In genomic region chr2:180006352-180007017, GRCm38 (mm10) we compare ENCODE assay signal across 21 mouse cellular contexts. TPM values are rescaled to one million over a fixed set of nuclear protein-coding genes. Genes with fewer than 3 reads are reported as not detected.
DNase-seq lines count a peak whose midpoint lies in the region; ATAC-seq and TF ChIP-seq lines count a peak whose summit lies in the region.
"Had no signal": no experiment of that assay in that cellular context is flagged by ENCODE, and none has a peak within 500 bp of the region (broad histone marks: within the 10 kb centered on the region; RNA-seq: fewer than 3 reads in every experiment).

No protein-coding gene starts in this region.

- TF ChIP-seq POLR2A in kidney, adult 2 months (IDR thresholded peaks at IDR 0.05; ENCODE audit: low read depth, low read length) = no peak

- H3K27ac ChIP-seq in lung, postnatal 0 days (ENCODE audit: low read length) = no peak overlapping the region
- H3K27ac ChIP-seq in intestine, postnatal 0 days (ENCODE audit: low read depth, low read length) = no peak overlapping the region
- no peak overlapping the region for H3K27ac ChIP-seq in kidney, adult 2 months (ENCODE audit: insufficient read depth, low read depth, low read length)
- H3K27ac ChIP-seq: embryonic facial prominence, embryonic 15.5 days; hindbrain, embryonic 12.5 days; kidney, embryonic 15.5 days; limb, embryonic 12.5 days; liver, embryonic 15.5 days; macrophage; neural tube, embryonic 12.5 days had no signal

- 26% methylated on average over 8 of the region's 9 CpGs for WGBS in lung, postnatal 0 days
- WGBS in intestine, postnatal 0 days = 22% methylated on average over 9 of the region's 9 CpGs
- WGBS in kidney, adult 2 months = 50% methylated on average over 9 of the region's 9 CpGs

- TF ChIP-seq CTCF in lung, postnatal 0 days (IDR thresholded peaks at IDR 0.05) = no peak
- no peak for TF ChIP-seq CTCF in intestine, postnatal 0 days (IDR thresholded peaks at IDR 0.05; ENCODE audit: low read depth)
- no peak for TF ChIP-seq CTCF in kidney, adult 2 months (conservative IDR thresholded peaks at IDR 0.05; ENCODE audit: insufficient read depth, insufficient read length, low read depth, low read length)

- H3K9ac ChIP-seq in lung, postnatal 0 days (replicated peaks; ENCODE audit: low read depth) = no peak overlapping the region
- no peak overlapping the region for H3K9ac ChIP-seq in intestine, postnatal 0 days (ENCODE audit: low read depth, low read length)
- H3K9ac ChIP-seq: embryonic facial prominence, embryonic 15.5 days; hindbrain, embryonic 12.5 days; kidney, embryonic 15.5 days; limb, embryonic 12.5 days; liver, embryonic 15.5 days; neural tube, embryonic 12.5 days had no signal

- ATAC-seq in lung, postnatal 0 days = 0 out of 2 replicates have a peak, but pooled peaks have one; percentile 28
- ATAC-seq in intestine, postnatal 0 days = peak; percentile 54; the same call in 1 of the 2 replicates

- no peak overlapping the region for H3K4me2 ChIP-seq in lung, postnatal 0 days (replicated peaks; ENCODE audit: low read depth, low read length)
- 0 out of 2 replicates have a peak overlapping the region, but pooled peaks have one; percentile 2 for H3K4me2 ChIP-seq in intestine, postnatal 0 days (replicated peaks; ENCODE audit: low read depth)
- H3K4me2 ChIP-seq: embryonic facial prominence, embryonic 15.5 days; hindbrain, embryonic 12.5 days; kidney, embryonic 15.5 days; limb, embryonic 12.5 days; liver, embryonic 15.5 days; midbrain, embryonic 11.5 days; neural tube, embryonic 12.5 days had no signal

- H3K4me3 ChIP-seq in lung, postnatal 0 days (ENCODE audit: low read depth, low read length) = no peak overlapping the region
- H3K4me3 ChIP-seq in intestine, postnatal 0 days (ENCODE audit: low read depth, low read length) = no peak overlapping the region
- H3K4me3 ChIP-seq in kidney, adult 2 months (ENCODE audit: insufficient read depth, low read depth, low read length) = no peak overlapping the region
- H3K4me3 ChIP-seq: embryonic facial prominence, embryonic 15.5 days; hindbrain, embryonic 12.5 days; kidney, embryonic 15.5 days; limb, embryonic 12.5 days; liver, embryonic 15.5 days; neural tube, embryonic 12.5 days had no signal

- no peak for TF ChIP-seq EP300 in lung, postnatal 0 days (IDR thresholded peaks at IDR 0.05)

- H3K4me1 ChIP-seq in lung, postnatal 0 days (ENCODE audit: insufficient read depth, low read depth, low read length) = no peaks in the 10 kb centered on the region
- no peaks in the 10 kb centered on the region for H3K4me1 ChIP-seq in intestine, postnatal 0 days (replicated peaks; ENCODE audit: control insufficient read depth, insufficient read depth, low read length)
- H3K4me1 ChIP-seq in kidney, adult 2 months (ENCODE audit: control insufficient read depth, insufficient read depth, low read length) = no peaks in the 10 kb centered on the region
- H3K4me1 ChIP-seq: embryonic facial prominence, embryonic 15.5 days; hindbrain, embryonic 12.5 days; kidney, embryonic 15.5 days; limb, embryonic 12.5 days; liver, embryonic 15.5 days; neural tube, embryonic 12.5 days had no signal

- no peaks in the 10 kb centered on the region for H3K27me3 ChIP-seq in lung, postnatal 0 days (replicated peaks; ENCODE audit: insufficient read depth, low read length)
- H3K27me3 ChIP-seq in intestine, postnatal 0 days (replicated peaks; ENCODE audit: control insufficient read depth, insufficient read depth, low read length) = no peaks in the 10 kb centered on the region
- H3K27me3 ChIP-seq in kidney, adult 2 months (replicated peaks; ENCODE audit: control insufficient read depth, insufficient read depth, low read length) = no peaks in the 10 kb centered on the region
- H3K27me3 ChIP-seq: embryonic facial prominence, embryonic 15.5 days; kidney, embryonic 15.5 days had no signal

- H3K9me3 ChIP-seq in lung, postnatal 0 days (ENCODE audit: low read length) = no peaks in the 10 kb centered on the region
- H3K9me3 ChIP-seq in intestine, postnatal 0 days (ENCODE audit: control insufficient read depth) = 0 out of 2 replicates have a peak, but pooled peaks cover 3% of the 10 kb centered on the region
- H3K9me3 ChIP-seq: embryonic facial prominence, embryonic 15.5 days; hindbrain, embryonic 12.5 days; kidney, embryonic 15.5 days; liver, embryonic 15.5 days; neural tube, embryonic 12.5 days had no signal

- no peaks in the 10 kb centered on the region for H3K36me3 ChIP-seq in lung, postnatal 0 days (ENCODE audit: insufficient read depth, low read length)
- H3K36me3 ChIP-seq in intestine, postnatal 0 days (ENCODE audit: control insufficient read depth, insufficient read depth) = no peaks in the 10 kb centered on the region
- no peaks in the 10 kb centered on the region for H3K36me3 ChIP-seq in kidney, adult 2 months (ENCODE audit: control insufficient read depth, insufficient read depth, low read length)
- H3K36me3 ChIP-seq: embryonic facial prominence, embryonic 15.5 days; hindbrain, embryonic 12.5 days; kidney, embryonic 15.5 days; limb, embryonic 12.5 days; liver, embryonic 15.5 days; neural tube, embryonic 12.5 days had no signal

- peak; percentile 53 for DNase-seq in heart, adult 11 months
- DNase-seq in heart, adult 8-10 months (ENCODE audit: low spot score) = no peak
- no peak for DNase-seq in lung, postnatal 0 days (ENCODE audit: low spot score)
- no peak for DNase-seq in lung, postnatal 4 days
- no peak for DNase-seq in kidney, adult 2 months
- no peak for DNase-seq in neural tube, embryonic 10.5 days (ENCODE audit: extremely low spot score, low spot score)
- DNase-seq: adrenal gland, postnatal 25 days; cerebellum, adult 11 months; cerebellum, postnatal 10 days; heart, postnatal 10 days; spleen, adult 18-20 months; thymus, postnatal 25 days had no signal

RNA-seq across cellular contexts. Expression of gene Lsm14b, which starts 18.3 kb away (rescaled TPM):
- total RNA-seq in heart, adult 8-10 months (2022) = 10 to 100 TPM; 63.9 to 69.4 (median 67.0) TPM
- 6.5 and 7.0 TPM in 2 replicates for polyA plus RNA-seq in lung, postnatal 0 days (2015; fragmentation: Nextera tagmentation; extraction: Ambion mirVana)
- 3.2 and 3.7 TPM in 2 replicates for polyA plus RNA-seq in intestine, postnatal 0 days (2015; fragmentation: Nextera tagmentation; extraction: Ambion mirVana)
- polyA plus RNA-seq in kidney, adult 2 months (2012; rRNA removed) = 27.2 and 29.5 TPM in 2 replicates

RNA-seq across cellular contexts. Expression of gene Taf4, which starts 30.0 kb away (rescaled TPM):
- 10 to 100 TPM; 13.0 to 21.5 (median 16.1) TPM for total RNA-seq in heart, adult 8-10 months (2022)
- 2.8 and 3.5 TPM in 2 replicates for polyA plus RNA-seq in lung, postnatal 0 days (2015; fragmentation: Nextera tagmentation; extraction: Ambion mirVana)
- 2.3 and 3.0 TPM in 2 replicates for polyA plus RNA-seq in intestine, postnatal 0 days (2015; fragmentation: Nextera tagmentation; extraction: Ambion mirVana)
- 7.3 and 8.9 TPM in 2 replicates for polyA plus RNA-seq in kidney, adult 2 months (2012; rRNA removed)

RNA-seq across cellular contexts. Expression of gene Psma7, which starts 35.7 kb away (rescaled TPM):
- total RNA-seq in heart, adult 8-10 months (2022) = 100 to 1,000 TPM; 140 to 162 (median 155) TPM
- 334 and 385 TPM in 2 replicates for polyA plus RNA-seq in lung, postnatal 0 days (2015; fragmentation: Nextera tagmentation; extraction: Ambion mirVana)
- polyA plus RNA-seq in intestine, postnatal 0 days (2015; fragmentation: Nextera tagmentation; extraction: Ambion mirVana) = 423 and 444 TPM in 2 replicates
- 156 and 185 TPM in 2 replicates for polyA plus RNA-seq in kidney, adult 2 months (2012; rRNA removed)

RNA-seq across cellular contexts. Expression of gene Ss18l1, which starts 35.8 kb away (rescaled TPM):
- 1 to 10 TPM; 1.6 to 3.1 (median 2.4) TPM for total RNA-seq in heart, adult 8-10 months (2022)
- polyA plus RNA-seq in lung, postnatal 0 days (2015; fragmentation: Nextera tagmentation; extraction: Ambion mirVana) = 2.0 and 2.4 TPM in 2 replicates
- polyA plus RNA-seq in intestine, postnatal 0 days (2015; fragmentation: Nextera tagmentation; extraction: Ambion mirVana) = 1.2 and 1.3 TPM in 2 replicates
- 6.7 and 7.5 TPM in 2 replicates for polyA plus RNA-seq in kidney, adult 2 months (2012; rRNA removed)
